Mouse (Mus musculus) MEL (cell line): ENCODE data around the gene Cacna1c. TPM values are rescaled to one million over a fixed set of nuclear protein-coding genes. Genes with fewer than 3 reads are reported as not detected.

Experiments used
- DNase-seq: peaks from one replicate; pipeline ENCODE4 v3.0.0; 2011; ENCODE audit warnings: low read depth, low spot score
- H3K27ac ChIP-seq: 2 replicates; pipeline ENCODE4 v1.5.1; 2012; ENCODE audit warnings: low read depth, mild to moderate bottlenecking, control low read depth, low read length, moderate library complexity; ENCODE audit not compliant: control insufficient read depth
- H3K27me3 ChIP-seq, 2 experiments: fragments of 150-350 bp in 1 of 2; sonication (generic) in 1 of 2; 2 replicates each; pipeline ENCODE4 v1.6.1; 2012; ENCODE audit warnings: low read length in 2 of 2, mild to moderate bottlenecking in 2 of 2, improper control_type of control experiment in 1 of 2, moderate library complexity in 1 of 2; ENCODE audit not compliant: insufficient read depth in 2 of 2, control insufficient read depth in 1 of 2
- H3K36me3 ChIP-seq, 2 experiments: 2 replicates each; pipeline ENCODE4 v1.6.1; 2012 to 2014; ENCODE audit warnings: low read length in 2 of 2, improper control_type of control experiment in 1 of 2, inconsistent platforms in 1 of 2, mild to moderate bottlenecking in 1 of 2; ENCODE audit not compliant: insufficient read depth in 2 of 2, control insufficient read depth in 1 of 2
- H3K4me1 ChIP-seq, 2 experiments: fragments of 150-350 bp in 1 of 2; sonication (generic) in 1 of 2; 2 replicates each; pipeline ENCODE4 v1.6.1; 2012; ENCODE audit warnings: low read length in 2 of 2, improper control_type of control experiment in 1 of 2, mild to moderate bottlenecking in 1 of 2; ENCODE audit not compliant: insufficient read depth in 2 of 2, control insufficient read depth in 1 of 2
- H3K4me3 ChIP-seq, 2 experiments: fragments of 150-350 bp in 1 of 2; sonication (generic) in 1 of 2; 2 replicates each; pipeline ENCODE4 v1.5.1; 2012; ENCODE audit warnings: low read depth in 2 of 2, low read length in 2 of 2, mild to moderate bottlenecking in 2 of 2, moderate library complexity in 2 of 2, control low read depth in 1 of 2, improper control_type of control experiment in 1 of 2; ENCODE audit not compliant: control insufficient read depth in 1 of 2, insufficient read depth in 1 of 2
- H3K79me2 ChIP-seq: 2 replicates; pipeline ENCODE4 v1.6.1; 2012; ENCODE audit warnings: mild to moderate bottlenecking, low read length, moderate library complexity; ENCODE audit not compliant: control insufficient read depth, poor library complexity, insufficient read depth
- H3K9ac ChIP-seq: 2 replicates; pipeline ENCODE4 v1.6.1; 2012; ENCODE audit warnings: low read depth, mild to moderate bottlenecking, control low read depth, low read length, moderate library complexity; ENCODE audit not compliant: control insufficient read depth, poor library complexity, severe bottlenecking
- H3K9me3 ChIP-seq: fragments of 150-350 bp; sonication (generic); replicated peaks from 2 replicates; pipeline ENCODE4 v1.6.1; 2012; ENCODE audit warnings: mild to moderate bottlenecking, low read length, improper control_type of control experiment, moderate library complexity; ENCODE audit not compliant: insufficient read depth
- CHD1 ChIP-seq: IDR thresholded peaks from 2 replicates; pipeline ENCODE4 v1.6.1; 2012; ENCODE audit warnings: low read depth, mild to moderate bottlenecking, inconsistent platforms, low read length, improper control_type of control experiment
- CHD2 ChIP-seq: IDR thresholded peaks from 2 replicates; pipeline ENCODE4 v1.6.1; 2011; ENCODE audit warnings: low read length, improper control_type of control experiment
- CTCF ChIP-seq, 3 experiments: IDR thresholded peaks in 2 of 3; conservative IDR thresholded peaks in 1 of 3; 2 replicates each; pipeline ENCODE4 v1.5.1; 2011 to 2012; ENCODE audit warnings: low read length in 3 of 3, low read depth in 2 of 3, mild to moderate bottlenecking in 2 of 3, improper control_type of control experiment in 1 of 3, inconsistent platforms in 1 of 3, mixed read lengths in 1 of 3, moderate library complexity in 1 of 3; ENCODE audit not compliant: control insufficient read depth in 1 of 3, insufficient read depth in 1 of 3, poor library complexity in 1 of 3, severe bottlenecking in 1 of 3
- E2F4 ChIP-seq: IDR thresholded peaks from 2 replicates; pipeline ENCODE4 v1.6.1; 2011; ENCODE audit warnings: low read depth, low read length, improper control_type of control experiment, borderline replicate concordance
- EP300 ChIP-seq, 2 experiments: IDR thresholded peaks; 2 replicates each; pipeline ENCODE4 v1.6.1; 2011; ENCODE audit warnings: improper control_type of control experiment in 2 of 2, low read length in 2 of 2, low read depth in 1 of 2, mild to moderate bottlenecking in 1 of 2
- ETS1 ChIP-seq: IDR thresholded peaks from 2 replicates; pipeline ENCODE4 v1.6.1; 2012; ENCODE audit warnings: low read depth, mild to moderate bottlenecking, inconsistent platforms, low read length, improper control_type of control experiment, moderate library complexity
- GATA1 ChIP-seq: IDR thresholded peaks from 2 replicates; pipeline ENCODE4 v1.6.1; 2011; ENCODE audit warnings: low read depth, low read length, improper control_type of control experiment
- MAFK ChIP-seq: IDR thresholded peaks from 2 replicates; pipeline ENCODE4 v1.6.1; 2011; ENCODE audit warnings: low read depth, mild to moderate bottlenecking, low read length, improper control_type of control experiment, borderline replicate concordance
- MAX ChIP-seq: IDR thresholded peaks from 2 replicates; pipeline ENCODE4 v1.6.1; 2011; ENCODE audit warnings: low read length, improper control_type of control experiment
- MAZ ChIP-seq: IDR thresholded peaks from 2 replicates; pipeline ENCODE4 v1.6.1; 2012; ENCODE audit warnings: low read depth, mild to moderate bottlenecking, inconsistent platforms, low read length, improper control_type of control experiment
- MXI1 ChIP-seq: IDR thresholded peaks from 2 replicates; pipeline ENCODE4 v1.6.1; 2011; ENCODE audit warnings: mild to moderate bottlenecking, low read depth, low read length, improper control_type of control experiment
- MYB ChIP-seq: IDR thresholded peaks from 2 replicates; pipeline ENCODE4 v1.6.1; 2011; ENCODE audit warnings: mild to moderate bottlenecking, low read depth, low read length, improper control_type of control experiment
- NELFE ChIP-seq: IDR thresholded peaks from 2 replicates; pipeline ENCODE4 v1.6.1; 2011; ENCODE audit warnings: low read depth, low read length, improper control_type of control experiment
- NRF1 ChIP-seq: IDR thresholded peaks from 2 replicates; pipeline ENCODE4 v1.6.1; 2014; ENCODE audit warnings: low read depth, mild to moderate bottlenecking, inconsistent platforms, low read length, improper control_type of control experiment, moderate library complexity; ENCODE audit not compliant: poor library complexity, insufficient read depth, severe bottlenecking
- POLR2A ChIP-seq, 2 experiments: IDR thresholded peaks; 2 replicates each; pipeline ENCODE4 v1.6.1; 2011 to 2012; ENCODE audit warnings: low read length in 2 of 2, mild to moderate bottlenecking in 2 of 2, control low read depth in 1 of 2, improper control_type of control experiment in 1 of 2, low read depth in 1 of 2, moderate library complexity in 1 of 2; ENCODE audit not compliant: control insufficient read depth in 1 of 2, insufficient read depth in 1 of 2, poor library complexity in 1 of 2
- POLR2AphosphoS2 ChIP-seq: IDR thresholded peaks from 2 replicates; pipeline ENCODE4 v1.6.1; 2011; ENCODE audit warnings: low read length, improper control_type of control experiment
- POLR2AphosphoS5 ChIP-seq: IDR thresholded peaks from 2 replicates; pipeline ENCODE4 v1.6.1; 2012; ENCODE audit warnings: low read depth, borderline replicate concordance, mild to moderate bottlenecking, inconsistent platforms, low read length, moderate library complexity, mixed read lengths
- RAD21 ChIP-seq: IDR thresholded peaks from 2 replicates; pipeline ENCODE4 v1.6.1; 2011; ENCODE audit warnings: mild to moderate bottlenecking, low read depth, low read length, improper control_type of control experiment
- SMC3 ChIP-seq: IDR thresholded peaks from 2 replicates; pipeline ENCODE4 v1.6.1; 2011; ENCODE audit warnings: low read depth, low read length, improper control_type of control experiment
- TAL1 ChIP-seq: IDR thresholded peaks from 2 replicates; pipeline ENCODE4 v1.6.1; 2012; ENCODE audit warnings: mild to moderate bottlenecking, inconsistent platforms, low read length, moderate library complexity, mixed read lengths
- TBP ChIP-seq: IDR thresholded peaks from 2 replicates; pipeline ENCODE4 v1.8.0; 2011; ENCODE audit warnings: low read depth, low read length, improper control_type of control experiment
- UBTF ChIP-seq: IDR thresholded peaks from 2 replicates; pipeline ENCODE4 v1.6.1; 2012; ENCODE audit warnings: low read depth, mild to moderate bottlenecking, inconsistent platforms, low read length, improper control_type of control experiment, moderate library complexity, borderline replicate concordance; ENCODE audit not compliant: insufficient read depth
- USF2 ChIP-seq, 2 experiments: IDR thresholded peaks; 2 replicates each; pipeline ENCODE4 v1.6.1; 2011 to 2012; ENCODE audit warnings: improper control_type of control experiment in 2 of 2, low read length in 2 of 2, borderline replicate concordance in 1 of 2, inconsistent platforms in 1 of 2, low read depth in 1 of 2, mild to moderate bottlenecking in 1 of 2; ENCODE audit not compliant: insufficient read depth in 1 of 2
- ZC3H11A ChIP-seq: IDR thresholded peaks from 2 replicates; pipeline ENCODE4 v1.6.1; 2012; ENCODE audit warnings: low read depth, mild to moderate bottlenecking, inconsistent platforms, low read length, improper control_type of control experiment
- ZKSCAN1 ChIP-seq: IDR thresholded peaks from 2 replicates; pipeline ENCODE4 v1.6.1; 2012; ENCODE audit warnings: low read depth, mild to moderate bottlenecking, inconsistent platforms, low read length, improper control_type of control experiment, moderate library complexity
- ZMIZ1 ChIP-seq: IDR thresholded peaks from 2 replicates; pipeline ENCODE4 v1.6.1; 2012; ENCODE audit warnings: low read depth, mild to moderate bottlenecking, inconsistent platforms, low read length, improper control_type of control experiment, moderate library complexity
- ZNF384 ChIP-seq: IDR thresholded peaks from 2 replicates; pipeline ENCODE4 v1.6.1; 2012; ENCODE audit warnings: low read depth, mild to moderate bottlenecking, inconsistent platforms, low read length, improper control_type of control experiment
- polyA plus RNA-seq, 2 experiments: library from polyadenylated mRNA; stranded (reverse) in 1 of 2; unstranded in 1 of 2; fragments of >175 nt in 1 of 2; fragments of >200 nt in 1 of 2; gene quantifications; 2 replicates each; pipeline versions ENCODE4 v1.2.1 to v1.2.4; 2012; ENCODE audit warnings: low replicate concordance in 2 of 2, low read depth in 1 of 2; ENCODE audit not compliant: insufficient read length in 2 of 2, insufficient read depth in 1 of 2, missing spikeins in 1 of 2
- total RNA-seq: library from RNA; depleted of rRNA; stranded (reverse); fragments of 300-350 nt; gene quantifications from 2 replicates; pipeline ENCODE4 v1.2.3, GENCODE M21; 2012

Cacna1c gene
- total and polyA plus RNA-seq, 3 experiments: 3.4 to 4.4 TPM; not detected in 1

DNA sequence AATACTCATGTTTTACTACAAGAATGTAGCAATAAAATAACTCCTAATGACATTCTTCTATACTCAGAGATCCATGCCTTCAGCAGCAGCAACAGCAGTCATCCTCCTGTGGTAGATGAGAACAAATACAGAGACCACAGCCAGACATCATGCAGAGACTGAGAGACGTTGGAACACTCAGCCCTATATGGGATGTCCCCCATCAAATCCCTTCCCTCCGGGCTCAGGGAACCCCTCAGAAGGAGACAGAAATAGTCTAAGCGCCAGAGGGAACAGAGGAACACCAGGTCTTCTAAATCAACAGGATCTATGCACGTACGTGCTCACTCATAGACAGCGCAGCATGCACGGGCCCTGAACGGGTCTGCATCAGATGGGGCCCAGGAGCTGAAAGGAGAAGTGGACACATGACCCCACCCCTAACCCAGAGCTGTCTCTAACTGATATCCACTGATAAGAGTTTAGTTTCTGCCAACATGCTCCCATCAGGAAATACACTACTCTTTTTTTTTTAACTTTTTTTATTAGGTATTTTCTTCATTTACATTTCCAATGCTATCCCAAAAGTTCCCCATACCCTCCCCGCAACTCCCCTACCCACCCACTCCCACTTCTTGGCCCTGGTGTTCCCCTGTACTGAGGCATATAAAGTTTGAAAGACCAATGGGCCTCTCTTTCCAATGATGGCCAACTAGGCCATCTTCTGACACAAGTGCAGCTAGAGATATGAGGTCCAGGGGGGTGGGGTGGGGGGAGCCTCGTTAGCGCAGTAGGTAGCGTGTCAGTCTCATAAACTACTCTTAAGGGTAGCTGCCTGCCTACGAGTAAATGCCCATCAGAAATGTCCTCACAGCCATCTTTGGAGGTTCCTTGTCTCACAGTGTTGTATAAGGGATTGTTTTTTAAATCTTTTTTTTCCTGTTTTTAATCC lies 182.8 kb downstream of the Cacna1c start (continued):
- peak; percentile 79 to 86 for TF ChIP-seq EP300 (IDR thresholded peaks at IDR 0.05; ENCODE audit: low read depth in 1 of 2, low read length in 2 of 2)

DNA sequence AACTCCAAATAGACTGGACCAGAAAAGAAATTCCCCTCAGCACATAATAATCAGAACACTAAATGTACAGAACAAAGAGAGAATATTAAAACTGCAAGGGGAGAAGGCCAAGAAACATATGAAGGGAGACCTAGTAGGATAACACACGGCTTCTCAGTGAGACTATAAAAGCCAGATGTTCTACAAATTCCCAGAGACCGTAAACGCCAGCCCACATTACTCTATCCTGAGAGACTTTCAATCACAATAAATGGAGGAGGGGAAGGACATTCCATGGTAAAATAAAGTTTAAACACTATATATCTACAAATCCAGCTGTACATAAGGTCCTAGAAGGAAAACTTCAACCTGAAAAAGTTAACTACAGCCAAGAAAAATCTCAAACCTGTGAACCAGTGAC lies 185.3 kb downstream of the Cacna1c start:
- Histone ChIP-seq H3K36me3 (peaks cover 0 to 5% of the 10 kb centered on the region in 2 experiments; a peak in 2 of 4 replicates), H3K9ac (no peak overlapping the region), H3K79me2 (no peaks in the 10 kb centered on the region), H3K9me3 (no peaks in the 10 kb centered on the region), H3K4me1 (peaks cover 2% of the 10 kb centered on the region in 2 experiments; a peak in 1 of 4 replicates), H3K27me3 (no peaks in the 10 kb centered on the region), H3K27ac (no peak overlapping the region), H3K4me3 (no peak overlapping the region)
- TF ChIP-seq GATA1 (no peak), POLR2AphosphoS2 (no peak), MXI1 (no peak), MYB (no peak), ZC3H11A (no peak), CHD2 (no peak), E2F4 (no peak), ZKSCAN1 (no peak), UBTF (no peak), ETS1 (no peak), EP300 (IDR thresholded peaks at IDR 0.05; ENCODE audit: low read depth in 1 of 2, low read length in 2 of 2) (no peak), POLR2AphosphoS5 (no peak), SMC3 (no peak), CTCF (IDR thresholded peaks at IDR 0.05 in 2 of 3, conservative IDR thresholded peaks at IDR 0.05 in 1 of 3; ENCODE audit: control insufficient read depth in 1 of 3, insufficient read depth in 1 of 3, low read depth in 2 of 3, low read length in 3 of 3, poor library complexity in 1 of 3, severe bottlenecking in 1 of 3) (no peak), NRF1 (no peak)
- DNase-seq: no peak

DNA sequence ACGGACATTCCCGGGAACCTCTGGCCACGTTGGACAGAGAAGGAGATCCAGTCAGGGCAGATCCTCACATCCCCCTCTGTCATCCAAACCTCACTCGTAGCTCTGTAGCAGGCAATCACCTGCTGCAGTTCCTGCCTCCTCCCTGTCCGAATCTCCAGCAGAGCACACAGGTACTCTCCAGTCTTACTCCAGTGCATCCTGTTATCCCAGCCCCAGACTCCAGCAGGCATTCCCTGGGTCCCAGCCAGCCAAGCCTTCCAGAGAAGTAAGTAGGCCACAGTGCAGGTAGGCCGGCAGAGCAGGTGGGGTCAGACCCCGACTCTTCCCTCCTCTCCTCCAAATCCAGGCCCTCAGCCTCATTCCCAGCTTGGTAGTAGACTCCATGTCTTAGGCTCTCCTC lies 186.7 kb downstream of the Cacna1c start:
- H3K9me3 ChIP-seq: no peaks in the 10 kb centered on the region
- H3K36me3 ChIP-seq: peaks cover 0 to 5% of the 10 kb centered on the region in 2 experiments; a peak in 2 of 4 replicates
- H3K4me1 ChIP-seq: peaks cover 2% of the 10 kb centered on the region in 2 experiments; a peak in 1 of 4 replicates
- no peak overlapping the region for H3K27ac ChIP-seq
- no peaks in the 10 kb centered on the region for H3K79me2 ChIP-seq
- DNase-seq: no peak
- no peaks in the 10 kb centered on the region for H3K27me3 ChIP-seq
- H3K9ac ChIP-seq: no peak overlapping the region
- H3K4me3 ChIP-seq: no peak overlapping the region
- no peak for TF ChIP-seq EP300 (IDR thresholded peaks at IDR 0.05; ENCODE audit: low read depth in 1 of 2, low read length in 2 of 2)
- no peak for TF ChIP-seq CHD1
- no peak for TF ChIP-seq ZNF384
- TF ChIP-seq RAD21: no peak
- TF ChIP-seq NELFE: no peak
- TF ChIP-seq GATA1: no peak
- TF ChIP-seq NRF1: no peak
- TF ChIP-seq SMC3: no peak
- no peak for TF ChIP-seq ZMIZ1
- TF ChIP-seq USF2 (IDR thresholded peaks at IDR 0.05; ENCODE audit: borderline replicate concordance in 1 of 2, insufficient read depth in 1 of 2, low read depth in 1 of 2, low read length in 2 of 2): no peak
- no peak for TF ChIP-seq MAFK
- TF ChIP-seq TAL1: no peak
- TF ChIP-seq MAZ: no peak
- no peak for TF ChIP-seq POLR2A (IDR thresholded peaks at IDR 0.05; ENCODE audit: control insufficient read depth in 1 of 2, insufficient read depth in 1 of 2, low read depth in 1 of 2, low read length in 2 of 2, poor library complexity in 1 of 2)
- no peak for TF ChIP-seq MAX
- TF ChIP-seq UBTF: no peak
- no peak for TF ChIP-seq TBP
- no peak for TF ChIP-seq E2F4
